Mouse (Mus musculus) lung, embryonic 15.5 days (tissue): ENCODE data around the gene Hoxa13. TPM values are rescaled to one million over a fixed set of nuclear protein-coding genes. Genes with fewer than 3 reads are reported as not detected.

Experiments used
- ATAC-seq: fragments of 200-750 bp; cut with Nextera tagmentation; 2 replicates; pipeline ENCODE4 v1.8.0; 2017; ENCODE audit warnings: moderate number of reproducible peaks, borderline replicate concordance; ENCODE audit not compliant: low FRiP score, low TSS enrichment; ENCODE audit errors: extremely low read depth
- H3K27ac ChIP-seq: fragments of 300-500 bp; sonication (generic); 2 replicates; pipeline ENCODE4 v1.5.1; 2015; ENCODE audit warnings: moderate library complexity, mild to moderate bottlenecking, inconsistent platforms
- H3K27me3 ChIP-seq: fragments of 300-500 bp; sonication (generic); 2 replicates; pipeline ENCODE4 v1.6.1; 2015; ENCODE audit warnings: inconsistent platforms
- H3K36me3 ChIP-seq: fragments of 300-500 bp; sonication (generic); 2 replicates; pipeline ENCODE4 v1.6.1; 2015; ENCODE audit warnings: inconsistent platforms
- H3K4me1 ChIP-seq: fragments of 300-500 bp; sonication (generic); 2 replicates; pipeline ENCODE4 v1.6.1; 2015; ENCODE audit warnings: inconsistent platforms
- H3K4me2 ChIP-seq: fragments of 300-500 bp; sonication (generic); 2 replicates; pipeline ENCODE4 v1.6.1; 2015; ENCODE audit warnings: inconsistent platforms, mild to moderate bottlenecking, moderate library complexity
- H3K4me3 ChIP-seq: fragments of 300-500 bp; sonication (generic); 2 replicates; pipeline ENCODE4 v1.5.1; 2015; ENCODE audit warnings: mild to moderate bottlenecking, inconsistent platforms
- H3K9ac ChIP-seq: fragments of 300-500 bp; sonication (generic); 2 replicates; pipeline ENCODE4 v1.6.1; 2015; ENCODE audit warnings: inconsistent platforms
- H3K9me3 ChIP-seq: fragments of 300-500 bp; sonication (generic); 2 replicates; pipeline ENCODE4 v1.6.1; 2016; ENCODE audit warnings: inconsistent platforms
- WGBS: fragments of 180-500 bp; shearing (Covaris S2); methylation state at CpG from one replicate; pipeline ENCODE4 v1.1.7; 2015; 5-methylcytosine and 5-hydroxymethylcytosine counted together
- polyA plus RNA-seq: library from polyadenylated mRNA; unstranded; fragments of >200 nt; fragmentation: Nextera tagmentation; extraction: Ambion mirVana; gene quantifications from 2 replicates; pipeline ENCODE4 v1.2.1, GENCODE M21; 2015

The Hoxa13 gene
- polyA plus RNA-seq, 1 experiment from 2014 or later, result not detected

DNA sequence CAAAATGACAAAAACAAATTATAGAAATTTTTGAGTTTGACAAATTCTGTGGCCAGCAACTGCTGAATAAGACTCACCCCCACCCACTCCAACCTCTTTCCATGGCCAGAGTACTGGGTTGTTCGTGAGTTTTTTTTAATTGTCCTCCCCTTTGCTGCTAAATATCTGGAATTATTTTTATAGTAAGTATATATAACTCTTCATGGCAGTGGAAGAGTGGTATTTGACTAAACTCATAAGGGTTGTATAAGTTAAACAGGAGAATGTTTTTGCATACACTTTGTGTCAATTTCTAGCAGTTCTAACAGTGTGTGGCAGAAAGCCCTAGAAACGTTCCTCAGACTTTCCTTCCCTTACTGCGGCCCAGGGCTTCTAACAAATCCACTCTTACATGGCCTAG, 7.0 kb upstream of the Hoxa13 start:
- Histone ChIP-seq H3K36me3 (no peaks in the 10 kb centered on the region), H3K27ac (no peak overlapping the region), H3K4me2 (no peak overlapping the region), H3K9ac (no peak overlapping the region), H3K9me3 (no peaks in the 10 kb centered on the region), H3K4me3 (no peak overlapping the region), H3K27me3 (peaks cover 96% of the 10 kb centered on the region), H3K4me1 (no peaks in the 10 kb centered on the region)
- 12% methylated on average over 3 of the region's 3 CpGs for WGBS
- no peak for ATAC-seq

DNA sequence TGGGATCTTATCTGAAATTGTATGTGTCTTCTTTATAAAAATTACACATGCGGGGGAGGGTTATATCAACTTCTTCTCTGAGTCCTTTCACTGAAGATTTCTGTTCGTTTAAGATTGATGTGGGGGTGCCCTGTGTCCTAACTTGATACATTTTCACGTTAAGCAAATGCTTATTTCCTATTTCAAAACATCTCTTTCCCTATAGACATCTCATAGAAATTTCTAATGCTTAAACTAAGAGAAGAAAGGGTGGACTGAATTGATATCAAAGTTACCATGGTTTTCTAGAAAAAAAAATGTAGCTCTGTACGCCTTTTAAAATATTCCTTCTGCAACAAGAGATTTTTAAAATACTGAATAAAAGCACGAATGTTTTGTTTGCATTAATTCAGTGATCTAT, 6.5 kb upstream of the Hoxa13 start:
- ATAC-seq, result no peak
- H3K27ac ChIP-seq, result no peak overlapping the region
- no peak overlapping the region for H3K4me3 ChIP-seq
- WGBS, result 19% methylated on average over 5 of the region's 5 CpGs
- no peaks in the 10 kb centered on the region for H3K36me3 ChIP-seq
- H3K9me3 ChIP-seq, result no peaks in the 10 kb centered on the region
- H3K4me2 ChIP-seq, result no peak overlapping the region
- no peaks in the 10 kb centered on the region for H3K4me1 ChIP-seq
- H3K9ac ChIP-seq, result no peak overlapping the region
- peaks cover 96% of the 10 kb centered on the region for H3K27me3 ChIP-seq

DNA sequence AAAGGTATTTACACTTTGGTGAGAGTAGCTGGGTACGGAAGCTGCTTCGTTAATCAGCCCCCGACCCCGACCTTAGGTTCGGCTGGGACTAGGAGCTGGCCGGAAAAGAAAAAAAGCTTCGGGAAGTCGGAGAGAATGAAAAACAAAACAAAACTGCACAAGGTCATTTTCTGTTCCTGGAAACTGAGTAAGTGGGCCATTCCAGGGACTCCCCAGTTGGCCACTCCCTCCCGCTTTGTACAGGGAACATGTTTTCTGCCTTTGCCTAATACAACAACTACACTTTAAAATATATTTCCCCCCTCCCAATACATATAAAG, 5.9 kb upstream of the Hoxa13 start:
- 3% methylated on average over 9 of the region's 9 CpGs for WGBS

DNA sequence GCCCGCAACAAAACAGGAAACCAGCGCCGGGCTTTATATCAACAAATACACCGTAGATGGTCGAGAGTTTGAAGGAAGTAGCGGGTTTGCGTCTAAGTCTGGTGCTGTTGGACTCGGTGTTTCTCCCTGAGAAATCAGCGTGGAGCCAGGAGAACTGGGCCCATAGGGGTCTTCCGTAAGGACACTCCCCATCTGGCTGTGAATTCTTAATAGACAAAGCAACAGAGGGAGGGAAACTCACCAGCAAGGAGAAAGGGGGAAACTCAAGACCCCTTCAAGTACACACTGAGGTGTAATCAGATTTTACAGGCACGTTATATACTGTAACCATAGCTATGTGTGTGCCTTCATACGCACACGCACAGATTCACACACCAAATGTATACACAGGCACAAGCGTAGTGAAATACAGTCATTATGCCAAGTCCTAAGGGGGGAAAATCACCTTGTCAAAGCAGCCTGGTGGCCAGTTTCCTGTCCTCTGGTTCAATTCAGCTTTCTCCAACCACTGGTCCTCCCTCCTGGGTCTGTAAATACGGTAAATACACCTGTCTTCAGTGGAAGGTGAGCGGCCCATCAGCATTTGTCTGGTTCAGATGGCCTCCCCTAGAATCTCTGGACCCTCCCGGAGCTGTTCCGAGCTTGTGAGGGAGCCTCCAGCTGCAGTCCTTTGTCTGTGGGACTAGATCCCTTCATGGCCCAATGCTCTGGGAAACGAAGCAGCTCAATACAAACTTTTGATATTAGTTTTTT, 5.4 kb upstream of the Hoxa13 start:
- no peak overlapping the region for H3K27ac ChIP-seq
- WGBS, result under 1% methylated on average over 19 of the region's 19 CpGs
- H3K4me2 ChIP-seq, result no peak overlapping the region

More for the DNA sequence above, 5.9 kb upstream of the Hoxa13 start:
- H3K9me3 ChIP-seq, result no peaks in the 10 kb centered on the region
- no peak for ATAC-seq
- peaks cover 98% of the 10 kb centered on the region for H3K27me3 ChIP-seq
- no peak overlapping the region for H3K4me3 ChIP-seq
- H3K36me3 ChIP-seq, result no peaks in the 10 kb centered on the region
- no peaks in the 10 kb centered on the region for H3K4me1 ChIP-seq
- H3K9ac ChIP-seq, result no peak overlapping the region
- no peak overlapping the region for H3K27ac ChIP-seq
- H3K4me2 ChIP-seq, result no peak overlapping the region

DNA sequence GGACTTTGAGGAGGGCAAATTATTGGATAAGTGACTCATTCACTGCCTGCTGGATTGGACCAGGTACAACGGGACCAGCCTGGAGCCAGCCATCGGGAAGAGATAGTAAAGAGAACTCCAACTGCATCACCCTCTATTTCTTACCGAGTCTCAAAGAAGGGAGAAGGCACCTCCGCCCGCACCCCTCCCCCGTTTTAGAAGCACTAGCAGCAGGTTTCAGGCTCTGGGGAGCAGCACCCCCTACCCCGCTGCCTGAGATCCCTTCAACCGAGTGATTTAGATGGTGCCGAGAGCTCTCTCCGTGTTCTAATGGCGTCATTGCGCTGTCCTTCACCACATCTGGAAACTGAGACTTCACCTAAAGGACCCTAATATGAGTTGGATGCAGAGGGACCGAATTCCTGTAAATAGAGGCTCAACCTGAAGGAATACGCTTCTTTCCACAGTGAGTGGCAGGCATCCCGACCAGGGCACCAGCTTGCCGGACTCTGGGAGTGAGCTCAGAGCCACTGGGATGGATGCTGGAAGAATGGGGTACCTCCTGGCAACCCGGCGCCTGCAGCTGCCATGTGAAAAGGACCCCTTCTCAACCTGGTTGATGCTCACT, 4.7 kb upstream of the Hoxa13 start:
- Histone ChIP-seq H3K4me2 (no peak overlapping the region), H3K4me3 (no peak overlapping the region), H3K9ac (no peak overlapping the region), H3K27ac (no peak overlapping the region), H3K27me3 (peaks cover 98% of the 10 kb centered on the region), H3K4me1 (peaks cover 8% of the 10 kb centered on the region), H3K36me3 (no peaks in the 10 kb centered on the region), H3K9me3 (no peaks in the 10 kb centered on the region)
- WGBS, result 1% methylated on average over 18 of the region's 18 CpGs
- ATAC-seq, result no peak

More for the DNA sequence above, 5.4 kb upstream of the Hoxa13 start:
- H3K9ac ChIP-seq, result no peak overlapping the region
- H3K4me1 ChIP-seq, result peaks cover 2% of the 10 kb centered on the region
- H3K36me3 ChIP-seq, result no peaks in the 10 kb centered on the region
- peaks cover 98% of the 10 kb centered on the region for H3K27me3 ChIP-seq
- ATAC-seq, result no peak
- H3K4me3 ChIP-seq, result no peak overlapping the region
- no peaks in the 10 kb centered on the region for H3K9me3 ChIP-seq

DNA sequence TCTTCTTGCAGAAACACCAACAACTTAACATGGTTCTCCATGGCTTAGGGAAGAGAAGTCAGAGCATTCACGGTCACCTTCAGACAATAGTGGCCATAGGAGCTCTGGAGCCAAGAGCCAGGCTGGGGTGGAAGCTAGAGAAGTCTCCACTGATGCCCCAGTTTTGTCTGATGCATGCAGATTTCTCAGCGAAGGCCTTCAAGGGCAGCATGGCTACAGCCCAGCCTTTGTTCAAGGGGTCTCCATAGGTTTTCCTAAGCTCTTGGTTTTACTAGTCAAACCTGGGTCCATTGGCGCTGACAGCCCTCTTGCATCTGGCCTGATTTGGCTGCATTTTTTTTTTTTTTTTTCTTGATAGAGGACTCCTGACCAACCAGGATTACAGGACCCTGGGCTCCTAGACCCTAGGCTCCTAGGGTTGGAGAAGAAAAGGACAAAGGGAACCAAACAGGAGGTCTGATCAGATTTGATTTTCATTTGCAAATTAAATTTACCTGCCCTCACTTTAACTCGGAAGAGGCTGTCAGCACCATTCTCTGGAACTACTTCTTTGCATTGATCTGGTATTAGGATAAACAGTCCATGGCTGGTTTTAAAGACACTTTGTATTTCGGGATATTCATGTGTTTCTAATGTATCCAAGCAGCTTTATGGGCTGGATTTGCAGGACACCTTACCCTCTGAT, 3.6 kb upstream of the Hoxa13 start:
- no peak overlapping the region for H3K27ac ChIP-seq
- WGBS, result 2% methylated on average over 5 of the region's 5 CpGs
- H3K4me1 ChIP-seq, result peaks cover 13% of the 10 kb centered on the region
- H3K36me3 ChIP-seq, result no peaks in the 10 kb centered on the region
- H3K9me3 ChIP-seq, result no peaks in the 10 kb centered on the region
- H3K4me2 ChIP-seq, result no peak overlapping the region
- H3K9ac ChIP-seq, result no peak overlapping the region
- peaks cover 97% of the 10 kb centered on the region for H3K27me3 ChIP-seq
- H3K4me3 ChIP-seq, result no peak overlapping the region
- ATAC-seq, result no peak

DNA sequence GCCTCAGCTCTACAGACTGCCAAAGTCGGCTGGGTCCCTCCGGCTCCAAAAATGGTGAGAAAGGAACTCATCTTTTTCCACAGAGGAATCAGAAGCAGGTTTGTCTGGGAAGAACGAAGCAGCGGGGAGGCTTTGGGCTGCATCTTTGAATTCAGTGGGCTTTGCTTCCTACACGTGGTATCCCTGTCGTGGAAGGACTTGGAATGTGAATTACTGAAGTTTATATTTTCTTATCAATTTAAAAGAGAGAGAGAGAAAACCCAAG, 2.6 kb upstream of the Hoxa13 start:
- Histone ChIP-seq H3K4me2 (no peak overlapping the region), H3K4me1 (peaks cover 13% of the 10 kb centered on the region), H3K27ac (no peak overlapping the region), H3K9ac (no peak overlapping the region), H3K9me3 (no peaks in the 10 kb centered on the region), H3K36me3 (no peaks in the 10 kb centered on the region), H3K4me3 (no peak overlapping the region), H3K27me3 (peaks cover 97% of the 10 kb centered on the region)
- no peak for ATAC-seq
- 2% methylated on average over 6 of the region's 6 CpGs for WGBS

DNA sequence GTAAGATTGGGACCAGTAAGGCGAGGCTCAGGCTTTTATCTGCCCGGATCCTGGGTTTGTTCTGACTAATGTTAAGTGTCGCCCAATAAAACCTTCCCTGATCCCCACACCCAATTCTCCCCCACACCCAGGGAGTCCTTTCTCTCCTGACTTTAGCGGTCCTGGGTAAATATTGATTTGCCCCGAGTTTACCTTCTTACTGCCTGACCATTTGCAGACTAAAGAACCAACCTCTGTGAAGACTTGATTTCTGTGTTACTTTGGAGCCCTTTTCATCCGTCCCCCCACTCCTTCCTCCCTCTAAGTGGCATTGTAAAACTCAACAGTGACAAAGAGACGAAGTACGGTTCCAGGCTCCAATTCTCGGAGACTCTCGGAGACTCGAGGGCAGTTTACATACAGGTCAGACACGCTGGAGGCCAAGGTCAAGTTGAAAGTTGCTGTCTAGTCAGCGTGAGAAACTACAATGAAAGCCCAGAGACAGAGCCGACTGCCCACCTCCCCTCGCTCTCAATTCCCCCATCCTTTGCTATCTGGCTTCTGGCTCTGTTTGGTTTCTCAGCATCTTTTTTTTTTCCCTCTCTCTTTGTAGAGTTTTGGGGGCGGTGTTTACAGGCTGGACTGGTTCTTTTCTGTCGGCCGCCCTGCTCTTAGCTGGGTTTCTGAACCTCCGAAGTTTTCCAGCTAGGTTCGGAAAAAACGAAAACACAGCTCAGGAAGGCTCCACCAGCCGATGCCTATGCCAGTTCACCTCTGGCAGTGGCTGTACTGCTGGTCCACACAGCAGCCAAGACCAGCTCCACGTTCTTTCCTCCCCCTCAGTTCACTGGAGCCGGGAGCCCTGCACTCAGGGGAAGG, 2.0 kb upstream of the Hoxa13 start:
- WGBS, result 3% methylated on average over 24 of the region's 24 CpGs
- no peak for ATAC-seq
- no peak overlapping the region for H3K27ac ChIP-seq
- H3K4me3 ChIP-seq, result no peak overlapping the region
- H3K4me2 ChIP-seq, result no peak overlapping the region
- H3K9ac ChIP-seq, result no peak overlapping the region
- no peaks in the 10 kb centered on the region for H3K36me3 ChIP-seq
- peaks cover 96% of the 10 kb centered on the region for H3K27me3 ChIP-seq
- no peaks in the 10 kb centered on the region for H3K9me3 ChIP-seq
- peaks cover 13% of the 10 kb centered on the region for H3K4me1 ChIP-seq

DNA sequence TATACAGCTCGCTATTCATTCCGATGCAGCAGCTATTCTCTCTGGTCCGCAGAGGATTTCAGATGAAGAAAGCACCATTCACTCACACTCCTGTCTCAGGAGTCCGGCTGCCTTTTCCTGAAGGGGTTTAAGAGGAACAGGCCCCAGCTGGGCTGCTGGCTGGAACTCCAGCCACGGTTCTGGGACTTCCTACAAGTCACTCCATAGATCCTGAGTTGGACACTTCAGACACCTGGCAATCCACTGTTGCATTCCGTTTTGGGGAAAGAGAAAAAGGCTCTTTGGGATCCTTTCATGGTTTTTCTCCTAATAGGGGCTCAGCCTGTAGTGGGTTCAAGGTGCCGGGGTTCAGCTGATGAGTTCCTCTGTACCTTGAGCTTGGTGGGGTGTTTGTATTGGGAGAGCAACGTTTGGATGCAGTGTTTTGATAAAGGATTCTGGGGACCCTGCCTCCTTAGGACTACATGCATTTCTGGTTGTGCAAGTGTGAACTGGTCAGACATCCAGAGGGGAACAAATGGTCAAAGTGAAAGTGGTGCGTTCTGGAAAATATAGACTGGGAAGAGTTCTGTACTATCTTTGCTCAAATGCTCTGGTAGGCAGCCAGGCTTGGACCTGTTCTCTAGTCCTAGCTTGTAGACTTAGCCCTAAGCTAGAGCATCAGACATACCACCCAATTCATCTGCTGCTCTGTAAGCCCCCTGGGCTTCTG, 1.2 kb upstream of the Hoxa13 start:
- H3K9ac ChIP-seq, result no peak overlapping the region
- H3K27ac ChIP-seq, result no peak overlapping the region
- ATAC-seq, result no peak

DNA sequence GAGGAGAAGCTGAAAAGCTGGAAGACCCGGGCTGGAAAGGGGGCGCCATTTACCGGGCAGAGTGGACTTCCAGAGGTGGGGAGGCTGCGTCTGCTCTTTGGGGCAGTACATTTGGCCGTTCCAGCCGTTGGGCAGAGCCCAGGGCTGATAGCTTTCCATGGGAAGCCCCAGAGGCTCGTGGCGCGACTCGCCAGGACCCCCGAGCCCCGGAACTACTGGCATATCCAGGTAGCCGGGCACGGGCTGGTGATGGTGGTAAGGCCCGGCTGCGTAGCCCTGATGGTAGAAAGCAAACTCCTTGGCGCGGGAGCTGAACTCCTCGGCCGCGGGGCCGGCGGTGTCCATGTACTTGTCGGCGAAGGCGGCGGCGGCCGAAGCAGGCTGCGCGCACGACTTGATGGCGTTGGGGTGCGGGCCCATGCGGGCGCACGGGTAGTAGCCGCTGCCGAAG, 844 bp downstream of the Hoxa13 start:
- H3K36me3 ChIP-seq, result no peaks in the 10 kb centered on the region
- no peak overlapping the region for H3K27ac ChIP-seq
- peak overlapping the region; percentile 43 for H3K4me3 ChIP-seq
- no peaks in the 10 kb centered on the region for H3K9me3 ChIP-seq
- peak overlapping the region; percentile 82 for H3K4me2 ChIP-seq
- H3K4me1 ChIP-seq, result peaks cover 13% of the 10 kb centered on the region
- under 1% methylated on average over 30 of the region's 39 CpGs for WGBS
- no peak overlapping the region for H3K9ac ChIP-seq
- H3K27me3 ChIP-seq, result peaks cover 94% of the 10 kb centered on the region
- ATAC-seq, result no peak

More for the DNA sequence above, 1.2 kb upstream of the Hoxa13 start:
- Histone ChIP-seq H3K4me3 (no peak overlapping the region), H3K4me1 (peaks cover 13% of the 10 kb centered on the region), H3K4me2 (no peak overlapping the region), H3K36me3 (no peaks in the 10 kb centered on the region), H3K9me3 (no peaks in the 10 kb centered on the region), H3K27me3 (peaks cover 98% of the 10 kb centered on the region)
- WGBS, result 5% methylated on average over 9 of the region's 9 CpGs

DNA sequence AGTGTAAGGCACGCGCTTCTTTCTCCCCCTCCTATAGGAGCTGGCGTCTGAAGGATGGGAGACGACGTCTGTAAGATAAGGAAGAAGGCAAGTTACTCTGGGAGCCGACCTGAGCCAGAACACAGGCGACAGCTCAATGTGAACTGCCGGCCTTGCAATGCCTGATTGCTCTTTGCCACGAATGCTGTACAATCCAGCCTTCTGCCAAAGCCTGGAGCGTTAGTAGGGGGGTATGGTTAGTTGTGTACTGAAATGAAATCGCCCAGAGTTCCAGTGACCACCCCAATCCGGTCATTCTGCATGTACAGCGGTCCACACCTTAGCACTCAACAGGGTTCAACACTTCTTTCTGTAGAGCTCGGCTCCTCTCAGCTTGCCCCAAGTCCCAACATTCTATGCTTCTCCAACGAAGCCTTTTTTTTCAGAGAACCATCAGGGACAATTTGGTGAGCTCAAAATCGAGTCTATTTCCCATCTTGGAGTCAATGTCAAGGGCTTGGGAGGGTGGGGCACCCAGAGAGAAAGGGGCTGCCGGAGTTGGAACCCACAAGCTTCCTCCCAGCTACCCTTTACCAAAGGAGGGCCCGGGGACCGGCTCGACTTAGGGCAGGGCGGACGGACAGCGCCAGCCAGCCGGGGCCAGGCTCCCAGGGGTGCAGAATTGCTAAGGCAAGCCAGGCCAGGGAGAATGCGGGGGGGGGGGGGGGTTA, 1.4 kb downstream of the Hoxa13 start:
- no peak overlapping the region for H3K4me3 ChIP-seq
- peaks cover 13% of the 10 kb centered on the region for H3K4me1 ChIP-seq
- no peak overlapping the region for H3K9ac ChIP-seq
- H3K27me3 ChIP-seq, result peaks cover 94% of the 10 kb centered on the region
- no peak overlapping the region for H3K4me2 ChIP-seq
- no peak overlapping the region for H3K27ac ChIP-seq
- WGBS, result 2% methylated on average over 24 of the region's 25 CpGs
- no peak for ATAC-seq
- H3K9me3 ChIP-seq, result no peaks in the 10 kb centered on the region
- no peaks in the 10 kb centered on the region for H3K36me3 ChIP-seq
